Mouse (Mus musculus) megakaryocyte-erythroid progenitor cell, adult 5 weeks (primary cell): ENCODE data around the gene Zfp972. TPM values are rescaled to one million over a fixed set of nuclear protein-coding genes. Genes with fewer than 3 reads are reported as not detected.

Experiments
- polyA plus RNA-seq: library from polyadenylated mRNA; stranded (reverse); fragments of >175 nt; gene quantifications from 2 replicates; pipeline ENCODE4 v1.2.3, GENCODE M21; 2012

The Zfp972 gene
- polyA plus RNA-seq = 0.29 TPM in 1 of 2 replicates, not detected in the other

DNA sequence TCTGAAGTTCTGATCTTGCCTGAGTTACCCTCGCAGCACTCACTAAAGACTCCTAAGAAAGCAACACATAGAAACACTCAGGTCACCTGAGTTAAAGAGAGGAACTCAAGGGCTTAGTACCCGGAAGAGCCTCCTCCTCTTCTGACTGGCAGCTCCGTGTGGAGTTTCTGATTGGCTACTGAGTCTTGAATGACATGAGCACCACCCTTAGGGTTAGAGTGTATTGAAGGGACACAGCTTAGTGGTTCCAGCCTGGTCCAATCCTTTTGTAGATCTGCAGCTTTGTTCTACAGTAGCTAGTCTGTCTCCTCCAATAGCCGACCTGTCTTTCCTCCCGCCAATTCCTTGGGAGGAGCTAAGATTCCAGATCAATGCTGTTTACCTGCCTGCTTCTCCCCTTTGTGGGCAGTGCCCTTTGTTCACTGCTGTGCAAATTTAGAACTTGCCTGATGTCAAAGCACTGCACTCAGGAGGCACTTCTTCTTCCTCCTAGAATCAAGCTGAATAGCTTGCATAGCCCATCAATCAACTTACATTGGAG is at the start of gene Zfp972:
Gene Zfp972 (minus strand): TSS at position 51 of the 541 bp plus-strand sequence.

DNA sequence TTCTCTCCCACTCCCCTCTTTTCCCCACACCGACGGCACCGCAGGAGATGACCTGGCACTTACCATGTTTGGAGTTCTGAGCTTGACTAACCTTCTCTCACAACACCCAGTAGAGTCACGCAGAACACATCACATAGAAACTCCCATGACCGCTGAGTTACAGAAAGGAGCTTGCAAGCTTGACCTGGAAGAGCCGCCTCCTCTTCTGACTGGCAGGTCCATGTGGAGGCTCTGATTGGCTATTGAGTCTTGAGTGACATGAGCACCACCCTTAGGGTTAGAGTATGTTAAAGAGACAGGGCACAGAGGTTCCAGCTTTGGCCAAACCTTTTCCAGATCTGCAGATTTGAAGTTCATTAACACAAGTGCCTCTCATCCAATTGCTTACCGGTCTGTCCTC is 31.7 kb upstream of the Zfp972 start, which contains the start of gene Gm14326:
Gene Gm14326 (minus strand): TSS at position 153 of the 400 bp plus-strand sequence.

DNA sequence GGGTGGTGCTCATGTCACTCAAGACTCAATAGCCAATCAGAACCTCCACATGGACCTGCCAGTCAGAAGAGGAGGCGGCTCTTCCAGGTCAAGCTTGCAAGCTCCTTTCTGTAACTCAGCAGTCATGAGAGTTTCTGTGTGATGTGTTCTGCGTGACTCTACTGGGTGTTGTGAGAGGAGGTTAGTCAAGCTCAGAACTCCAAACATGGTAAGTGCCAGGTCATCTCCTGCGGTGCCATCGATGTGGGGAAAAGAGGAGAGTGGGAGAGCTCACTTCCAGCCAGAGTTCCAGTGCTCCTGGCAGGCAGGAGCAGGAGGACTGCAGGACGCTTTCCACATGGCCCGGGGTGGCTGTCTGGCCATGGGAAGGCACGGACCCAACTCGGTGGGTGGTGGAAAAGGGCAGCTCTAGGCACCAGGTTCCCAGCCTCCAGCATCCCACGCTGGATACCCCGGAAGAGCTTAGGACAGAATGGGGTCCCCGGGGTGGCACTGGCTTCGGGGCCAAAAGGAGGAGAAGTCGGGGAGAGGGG is 28.3 kb downstream of the Zfp972 start, which contains the start of gene Gm14327:
Gene Gm14327 (plus strand): TSS at position 51 of the 533 bp plus-strand sequence.

Other genes with a start within 250 kb of the Zfp972 start
- gene Gm14322, start 166.3 kb downstream of the Zfp972 start, polyA plus RNA-seq = 0.15 TPM in 1 of 2 replicates, not detected in the other
- gene Gm14325, start 85.3 kb downstream of the Zfp972 start, polyA plus RNA-seq = 0.59 TPM in 1 of 2 replicates, not detected in the other
- gene Gm14327, start 28.5 kb downstream of the Zfp972 start, polyA plus RNA-seq = not detected in 2 replicates
- gene Gm14326, start 31.7 kb upstream of the Zfp972 start, polyA plus RNA-seq = 0.88 and 1.3 TPM in 2 replicates
- gene Zfp971, start 97.7 kb upstream of the Zfp972 start, polyA plus RNA-seq = 0.39 and 0.55 TPM in 2 replicates
- 0.44 and 0.55 TPM in 2 replicates for gene Zfp931, start 152.9 kb upstream of the Zfp972 start, polyA plus RNA-seq
- 0.06 TPM in 1 of 2 replicates, not detected in the other for gene Phactr3, start 193.4 kb upstream of the Zfp972 start, polyA plus RNA-seq